Mouse (Mus musculus) small intestine, adult 2 months (tissue): ENCODE measurements at regions not wholly inside any gene's neighbourhood (a gene's known extent, or its start where the extent isn't known, plus 50 kb on each side); places are given as distances from the start of the nearest gene placed in this dataset.

ENCODE experiments used
- CTCF ChIP-seq: fragments of 200-500 bp; IDR thresholded peaks from 2 replicates; pipeline ENCODE4 v1.5.1; 2012; ENCODE audit warnings: low read depth, mild to moderate bottlenecking, control low read depth, inconsistent platforms, low read length, moderate library complexity, mixed read lengths; ENCODE audit not compliant: insufficient replicate concordance, insufficient read length; ENCODE audit errors: extremely low read depth
- POLR2A ChIP-seq: fragments of 200-500 bp; IDR thresholded peaks from 2 replicates; pipeline ENCODE4 v1.6.1; 2012; ENCODE audit warnings: low read depth, mild to moderate bottlenecking, control low read depth, inconsistent platforms, low read length, moderate library complexity

DNA sequence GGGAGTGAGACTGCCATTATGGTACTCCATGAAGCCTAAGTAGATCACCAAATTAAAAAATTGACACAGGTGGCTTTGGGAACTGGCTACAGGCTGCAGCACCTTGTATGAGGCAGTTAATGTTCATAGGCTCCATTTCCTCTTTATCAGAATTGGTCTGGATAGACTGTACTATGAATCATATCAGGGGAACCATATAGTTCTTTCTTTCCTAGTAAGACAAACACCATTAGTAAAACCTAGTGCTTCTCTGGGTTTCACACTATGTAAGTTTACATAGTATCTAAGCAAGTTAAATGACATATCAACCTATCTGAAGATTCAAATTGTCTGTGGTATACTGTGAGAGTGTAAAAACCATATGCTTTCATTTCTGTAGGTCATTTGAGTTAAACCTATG, 145.0 kb downstream of the Ahr start:
- TF ChIP-seq POLR2A (no peak), CTCF (no peak)
